Mouse (Mus musculus): ENCODE data around the gene Slc25a33. TPM values are rescaled to one million over a fixed set of nuclear protein-coding genes. Genes with fewer than 3 reads are reported as not detected.
"Not testable (repeated sequence)": the region's sequence is repeated elsewhere in the genome, so short reads cannot be mapped to it uniquely, and the experiment has no call there.

The Slc25a33 gene
- polyA plus RNA-seq, 1 experiment, result 77.0 TPM

DNA sequence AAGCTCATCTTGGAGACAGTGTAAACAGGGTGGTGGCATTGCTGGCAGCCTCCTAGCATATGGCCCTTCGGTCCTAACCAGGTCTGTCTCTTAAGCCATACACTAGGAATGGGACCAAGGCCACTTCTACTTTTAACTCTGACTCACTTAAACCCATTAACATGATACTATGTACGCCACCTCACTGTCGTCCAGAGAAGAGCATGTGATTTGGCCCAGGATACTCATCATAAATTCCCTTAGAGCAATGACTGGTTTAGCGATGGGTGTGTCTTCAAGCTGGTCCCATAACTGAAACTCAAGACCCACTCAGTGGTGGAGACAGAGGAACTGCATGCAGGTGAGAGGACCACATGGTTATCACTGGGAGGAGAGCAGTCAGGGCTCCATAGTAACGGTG is 8.9 kb downstream of the Slc25a33 start:
- no peaks in the 10 kb centered on the region for H3K27me3 ChIP-seq (ENCODE audit: control insufficient read depth, insufficient read depth, low read length)
- DNase-seq, result no peak
- H3K27ac ChIP-seq (ENCODE audit: insufficient read depth, low read length), result no peak overlapping the region
- WGBS, result 88% methylated on average over 5 of the region's 5 CpGs
- TF ChIP-seq CTCF (IDR thresholded peaks at IDR 0.05; ENCODE audit: borderline replicate concordance, insufficient read depth, low read depth, low read length) (no peak), POLR2A (IDR thresholded peaks at IDR 0.05; ENCODE audit: borderline replicate concordance, insufficient read depth, low read length) (no peak)
- no peak overlapping the region for H3K4me3 ChIP-seq (replicated peaks; ENCODE audit: insufficient read depth, low read depth, low read length)
- peaks cover 2% of the 10 kb centered on the region for H3K4me1 ChIP-seq (ENCODE audit: control insufficient read depth, insufficient read depth, low read length)

DNA sequence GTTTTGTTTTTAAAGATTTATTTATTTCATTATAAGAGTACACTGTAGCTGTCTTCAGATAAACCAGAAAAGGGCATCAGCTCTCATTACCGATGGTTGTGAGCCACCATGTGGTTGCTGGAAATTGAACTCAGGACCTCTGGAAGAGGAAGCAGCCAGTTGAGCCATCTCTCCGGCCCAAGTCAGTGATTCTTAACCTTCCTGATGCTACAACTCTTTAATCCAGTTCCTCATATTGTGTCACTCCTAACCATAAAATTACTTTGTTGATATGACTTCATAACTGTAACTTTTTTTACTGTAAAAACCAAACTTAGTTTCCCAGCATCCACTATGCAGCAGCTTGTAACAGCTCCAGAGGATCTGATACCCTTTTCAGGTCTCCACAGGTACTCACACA is 10.7 kb downstream of the Slc25a33 start:
- no peak for TF ChIP-seq POLR2A (IDR thresholded peaks at IDR 0.05; ENCODE audit: borderline replicate concordance, insufficient read depth, low read length)
- TF ChIP-seq CTCF (IDR thresholded peaks at IDR 0.05; ENCODE audit: borderline replicate concordance, insufficient read depth, low read depth, low read length), result no peak
- Histone ChIP-seq H3K27me3 (ENCODE audit: control insufficient read depth, insufficient read depth, low read length) (no peaks in the 10 kb centered on the region), H3K4me3 (replicated peaks; ENCODE audit: insufficient read depth, low read depth, low read length) (no peak overlapping the region), H3K4me1 (ENCODE audit: control insufficient read depth, insufficient read depth, low read length) (no peaks in the 10 kb centered on the region), H3K27ac (ENCODE audit: insufficient read depth, low read length) (no peak overlapping the region)
- WGBS, result 85% methylated on average over 2 of the region's 2 CpGs
- DNase-seq, result no peak

GRCm38 (mm10) chr4:149759517-149759916 is 14.6 kb downstream of the Slc25a33 start:
- no peak for DNase-seq
- no peaks in the 10 kb centered on the region for H3K27me3 ChIP-seq (ENCODE audit: control insufficient read depth, insufficient read depth, low read length)
- no peak overlapping the region for H3K4me3 ChIP-seq (replicated peaks; ENCODE audit: insufficient read depth, low read depth, low read length)
- TF ChIP-seq POLR2A (IDR thresholded peaks at IDR 0.05; ENCODE audit: borderline replicate concordance, insufficient read depth, low read length) (no peak), CTCF (IDR thresholded peaks at IDR 0.05; ENCODE audit: borderline replicate concordance, insufficient read depth, low read depth, low read length) (no peak)
- 69% methylated on average over 5 of the region's 5 CpGs for WGBS
- no peaks in the 10 kb centered on the region for H3K4me1 ChIP-seq (ENCODE audit: control insufficient read depth, insufficient read depth, low read length)
- H3K27ac ChIP-seq (ENCODE audit: insufficient read depth, low read length), result no peak overlapping the region

DNA sequence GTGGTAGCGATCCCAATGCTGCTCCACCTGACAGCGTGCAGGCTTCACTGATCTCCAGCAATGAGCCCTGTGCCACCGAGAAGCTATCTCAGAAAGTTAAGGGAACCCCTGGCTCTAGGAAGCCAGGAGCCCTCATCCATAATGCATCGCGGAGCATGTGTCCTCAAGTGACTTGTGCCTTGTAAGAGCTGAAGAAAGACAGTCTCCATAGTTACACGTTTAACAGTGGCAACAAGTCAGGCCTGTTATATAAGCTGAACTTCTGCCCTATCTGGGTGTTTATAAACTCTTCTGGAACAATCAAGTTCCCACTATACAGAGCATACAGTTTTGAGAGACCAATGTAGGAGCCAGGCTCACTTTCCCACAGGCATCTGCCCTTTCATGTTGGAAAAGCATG is 15.7 kb downstream of the Slc25a33 start:
- WGBS, result 64% methylated on average over 6 of the region's 6 CpGs
- no peaks in the 10 kb centered on the region for H3K4me1 ChIP-seq (ENCODE audit: control insufficient read depth, insufficient read depth, low read length)
- no peaks in the 10 kb centered on the region for H3K27me3 ChIP-seq (ENCODE audit: control insufficient read depth, insufficient read depth, low read length)
- DNase-seq, result no peak
- H3K4me3 ChIP-seq (replicated peaks; ENCODE audit: insufficient read depth, low read depth, low read length), result no peak overlapping the region
- peak overlapping the region; percentile 61; the same call in 1 of the 2 replicates for H3K27ac ChIP-seq (ENCODE audit: insufficient read depth, low read length)
- TF ChIP-seq POLR2A (IDR thresholded peaks at IDR 0.05; ENCODE audit: borderline replicate concordance, insufficient read depth, low read length) (no peak), CTCF (IDR thresholded peaks at IDR 0.05; ENCODE audit: borderline replicate concordance, insufficient read depth, low read depth, low read length) (no peak)

- H3K27ac ChIP-seq (ENCODE audit: insufficient read depth, low read length); H3K4me1 ChIP-seq (ENCODE audit: control insufficient read depth, insufficient read depth, low read length); DNase-seq; H3K4me3 ChIP-seq (replicated peaks; ENCODE audit: insufficient read depth, low read depth, low read length); H3K27me3 ChIP-seq (ENCODE audit: control insufficient read depth, insufficient read depth, low read length): not testable (repeated sequence)
- 90% methylated on average over 7 of the region's 7 CpGs for WGBS
Observed at GRCm38 (mm10) chr4:149756546-149756945, 17.5 kb downstream of the Slc25a33 start.

GRCm38 (mm10) chr4:149752836-149753235 is 21.2 kb downstream of the Slc25a33 start:
- 62% methylated on average over 3 of the region's 3 CpGs for WGBS
- H3K27me3 ChIP-seq (ENCODE audit: control insufficient read depth, insufficient read depth, low read length), result no peaks in the 10 kb centered on the region
- H3K4me3 ChIP-seq (replicated peaks; ENCODE audit: insufficient read depth, low read depth, low read length), result no peak overlapping the region
- H3K4me1 ChIP-seq (ENCODE audit: control insufficient read depth, insufficient read depth, low read length), result no peaks in the 10 kb centered on the region
- no peak for DNase-seq
- TF ChIP-seq CTCF (IDR thresholded peaks at IDR 0.05; ENCODE audit: borderline replicate concordance, insufficient read depth, low read depth, low read length), result no peak
- no peak for TF ChIP-seq POLR2A (IDR thresholded peaks at IDR 0.05; ENCODE audit: borderline replicate concordance, insufficient read depth, low read length)
- no peak overlapping the region for H3K27ac ChIP-seq (ENCODE audit: insufficient read depth, low read length)

DNA sequence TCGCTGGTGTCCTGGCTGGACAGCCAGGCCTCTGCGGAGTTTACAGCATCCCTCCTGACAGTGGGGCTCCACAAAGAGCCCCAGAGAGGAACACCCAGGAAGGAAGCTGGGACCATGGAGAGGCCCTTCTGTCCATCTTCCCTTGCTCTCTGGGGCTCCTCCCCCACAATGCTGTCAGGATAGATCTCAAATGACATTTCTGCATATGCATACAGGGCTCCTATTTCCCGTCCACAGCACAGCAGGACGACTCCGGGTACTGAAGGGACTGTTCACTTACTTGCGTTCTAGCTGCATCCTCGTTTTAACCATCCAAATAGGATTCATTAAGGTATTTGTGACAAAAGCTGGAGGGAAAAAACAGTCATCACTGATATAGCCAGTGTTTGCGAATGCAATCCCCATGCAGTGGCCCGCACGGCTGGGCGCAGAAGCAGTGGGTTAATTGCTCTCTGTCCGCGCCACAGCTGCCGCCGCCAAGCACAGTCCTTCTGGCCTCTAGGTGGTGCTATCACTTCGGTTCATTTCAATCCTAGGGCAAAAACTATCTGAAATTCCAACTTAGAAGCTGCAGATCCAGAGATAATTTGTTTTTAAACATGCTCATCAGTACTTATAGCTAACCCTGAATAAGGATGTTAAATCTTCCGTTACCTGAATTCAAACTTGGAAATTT is 21.8 kb downstream of the Slc25a33 start:
- H3K27ac ChIP-seq (ENCODE audit: insufficient read depth, low read length), result no peak overlapping the region
- peak; percentile 74 for TF ChIP-seq CTCF (IDR thresholded peaks at IDR 0.05; ENCODE audit: borderline replicate concordance, insufficient read depth, low read depth, low read length)
- TF ChIP-seq POLR2A (IDR thresholded peaks at IDR 0.05; ENCODE audit: borderline replicate concordance, insufficient read depth, low read length), result no peak
- no peaks in the 10 kb centered on the region for H3K4me1 ChIP-seq (ENCODE audit: control insufficient read depth, insufficient read depth, low read length)
- DNase-seq, result peak; percentile 45 to 56
- no peak overlapping the region for H3K4me3 ChIP-seq (replicated peaks; ENCODE audit: insufficient read depth, low read depth, low read length)
- no peaks in the 10 kb centered on the region for H3K27me3 ChIP-seq (ENCODE audit: control insufficient read depth, insufficient read depth, low read length)
- 34% methylated on average over 17 of the region's 17 CpGs for WGBS

DNA sequence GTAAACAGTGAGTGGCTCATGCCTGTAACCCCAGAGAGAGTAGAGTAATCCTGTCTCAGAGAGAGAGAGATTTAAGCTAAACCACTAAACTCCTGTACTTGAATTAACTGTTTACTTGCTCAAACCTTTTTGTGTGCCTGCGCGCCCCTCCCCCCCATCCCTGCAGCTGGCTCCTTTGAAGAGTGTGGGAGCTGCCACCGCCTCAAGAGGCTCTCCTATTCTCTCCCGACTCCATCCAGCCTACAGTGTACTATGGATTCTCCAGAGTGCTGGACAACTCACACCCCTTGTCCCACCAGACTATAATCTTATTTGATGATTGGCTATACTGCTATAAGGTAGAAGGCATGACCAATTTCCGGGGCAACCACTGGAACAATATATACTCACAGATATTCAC is 23.4 kb downstream of the Slc25a33 start:
- 69% methylated on average over 5 of the region's 5 CpGs for WGBS
- no peak for TF ChIP-seq CTCF (IDR thresholded peaks at IDR 0.05; ENCODE audit: borderline replicate concordance, insufficient read depth, low read depth, low read length)
- no peak for TF ChIP-seq POLR2A (IDR thresholded peaks at IDR 0.05; ENCODE audit: borderline replicate concordance, insufficient read depth, low read length)
- H3K4me3 ChIP-seq (replicated peaks; ENCODE audit: insufficient read depth, low read depth, low read length), result no peak overlapping the region

GRCm38 (mm10) chr4:149749663-149750015 is 24.4 kb downstream of the Slc25a33 start:
- H3K27me3 ChIP-seq (ENCODE audit: control insufficient read depth, insufficient read depth, low read length); H3K4me3 ChIP-seq (replicated peaks; ENCODE audit: insufficient read depth, low read depth, low read length); H3K4me1 ChIP-seq (ENCODE audit: control insufficient read depth, insufficient read depth, low read length); DNase-seq; H3K27ac ChIP-seq (ENCODE audit: insufficient read depth, low read length): not testable (repeated sequence)
- 92% methylated on average over 3 of the region's 3 CpGs for WGBS

More for the DNA sequence above, 23.4 kb downstream of the Slc25a33 start:
- no peak for DNase-seq
- Histone ChIP-seq H3K27ac (ENCODE audit: insufficient read depth, low read length) (no peak overlapping the region), H3K27me3 (ENCODE audit: control insufficient read depth, insufficient read depth, low read length) (no peaks in the 10 kb centered on the region), H3K4me1 (ENCODE audit: control insufficient read depth, insufficient read depth, low read length) (no peaks in the 10 kb centered on the region)

Measured in cerebellum, adult 2 months (tissue).